Mouse (Mus musculus) bone marrow, adult 2 months (tissue): Measurements from ENCODE around the gene Rnf169. TPM values are rescaled to one million over a fixed set of nuclear protein-coding genes. Genes with fewer than 3 reads are reported as not detected.

ENCODE experiments used
- H3K27ac ChIP-seq: fragments of 200-500 bp; 2 replicates; pipeline ENCODE4 v1.5.1; 2012; ENCODE audit warnings: low read depth, mild to moderate bottlenecking, control low read depth, inconsistent platforms, low read length; ENCODE audit not compliant: control insufficient read depth, poor library complexity, insufficient read depth
- H3K4me1 ChIP-seq: fragments of 200-500 bp; 2 replicates; pipeline ENCODE4 v1.6.1; 2011; ENCODE audit warnings: low read length; ENCODE audit not compliant: control insufficient read depth, insufficient read depth
- H3K4me3 ChIP-seq: fragments of 200-500 bp; replicated peaks from 2 replicates; pipeline ENCODE3; 2011; ENCODE audit warnings: mild to moderate bottlenecking, low read depth, low read length, control low read depth; ENCODE audit not compliant: control insufficient read depth
- CTCF ChIP-seq: fragments of 200-500 bp; IDR thresholded peaks from 2 replicates; pipeline ENCODE4 v1.5.1; 2011; ENCODE audit warnings: low read length, control low read depth; ENCODE audit not compliant: control insufficient read depth, insufficient read depth
- POLR2A ChIP-seq: fragments of 200-500 bp; IDR thresholded peaks from 2 replicates; pipeline ENCODE4 v1.6.1; 2011; ENCODE audit warnings: low read depth, mild to moderate bottlenecking, control low read depth, low read length, borderline replicate concordance; ENCODE audit not compliant: control insufficient read depth
- WGBS: fragments of 180-500 bp; shearing (Covaris S2); methylation state at CpG from one replicate; pipeline ENCODE4 v1.1.7; 2018; 5-methylcytosine and 5-hydroxymethylcytosine counted together
- polyA plus RNA-seq: library from polyadenylated mRNA; stranded (reverse); fragments of >200 nt; gene quantifications from 2 replicates; pipeline ENCODE4 v1.2.4, GENCODE M21; 2011; ENCODE audit warnings: low replicate concordance; ENCODE audit not compliant: missing spikeins, insufficient read depth, insufficient read length

Rnf169 gene
- polyA plus RNA-seq: 14.8 and 22.3 TPM in 2 replicates

DNA sequence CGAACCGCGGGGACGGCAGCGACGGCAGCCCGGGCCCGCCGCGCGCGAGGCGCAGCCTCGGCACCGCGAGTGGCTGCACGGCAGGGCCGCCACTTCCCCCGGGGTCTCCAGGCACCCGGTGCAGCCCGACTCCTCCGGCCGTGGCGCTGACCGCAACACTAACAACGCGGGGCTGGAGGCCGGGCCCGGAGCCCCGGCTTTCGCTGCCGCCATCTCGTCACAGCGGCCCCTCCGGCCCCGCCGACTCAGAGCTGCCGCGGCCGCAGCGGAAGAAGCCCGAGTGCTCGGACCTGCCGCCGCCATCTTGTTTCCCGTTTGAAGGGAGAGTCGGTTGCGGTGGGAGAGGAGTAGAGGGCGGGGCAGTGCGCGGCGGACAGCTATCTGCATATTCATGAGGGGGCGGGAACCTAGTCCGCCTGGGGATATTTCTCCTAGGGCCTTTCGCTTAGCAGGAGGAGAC, at the start of gene Rnf169:
Gene Rnf169, minus strand, starts transcription at position 317 of the 460 bp plus-strand sequence.
- H3K4me1 ChIP-seq: peaks cover 7% of the 10 kb centered on the region; the same call in 1 of the 2 replicates
- peak within 1 kb of the TSS; percentile 96 for H3K27ac ChIP-seq
- peak within 1 kb of the TSS; percentile 73 for H3K4me3 ChIP-seq
- WGBS: under 1% methylated on average over 55 of the region's 55 CpGs
- TF ChIP-seq POLR2A (peak; percentile 95), CTCF (no peak)

GRCm38 (mm10) chr7:100029307-100029706, 49.1 kb upstream of the Rnf169 start:
- WGBS: 43% methylated on average over 3 of the region's 3 CpGs
- H3K4me3 ChIP-seq: no peak overlapping the region

DNA sequence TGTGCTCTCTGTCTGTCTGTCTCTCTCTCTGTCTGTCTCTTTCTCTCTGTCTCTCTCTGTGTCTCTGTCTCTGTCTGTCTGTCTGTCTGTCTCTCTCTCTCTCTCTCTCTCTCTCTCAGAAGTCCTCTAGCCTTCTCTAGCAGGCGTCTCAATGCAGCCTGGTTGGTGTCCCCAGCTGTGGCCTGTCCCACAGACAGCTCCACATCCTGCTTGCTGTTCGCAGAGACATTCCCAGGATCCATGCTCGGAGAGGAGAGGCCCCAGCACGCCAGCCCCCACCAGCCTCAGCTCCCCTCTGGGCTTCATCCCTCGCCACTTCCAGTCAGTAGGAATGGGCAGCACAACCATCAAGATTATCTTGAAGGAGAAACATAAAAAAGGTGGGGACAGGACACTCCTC, 47.1 kb upstream of the Rnf169 start:
- 72% methylated on average over 5 of the region's 5 CpGs for WGBS

More at GRCm38 (mm10) chr7:100029307-100029706, 49.1 kb upstream of the Rnf169 start:
- Histone ChIP-seq H3K4me1 (no peaks in the 10 kb centered on the region), H3K27ac (no peak overlapping the region)
- peak; percentile 72 for TF ChIP-seq CTCF
- no peak for TF ChIP-seq POLR2A

DNA sequence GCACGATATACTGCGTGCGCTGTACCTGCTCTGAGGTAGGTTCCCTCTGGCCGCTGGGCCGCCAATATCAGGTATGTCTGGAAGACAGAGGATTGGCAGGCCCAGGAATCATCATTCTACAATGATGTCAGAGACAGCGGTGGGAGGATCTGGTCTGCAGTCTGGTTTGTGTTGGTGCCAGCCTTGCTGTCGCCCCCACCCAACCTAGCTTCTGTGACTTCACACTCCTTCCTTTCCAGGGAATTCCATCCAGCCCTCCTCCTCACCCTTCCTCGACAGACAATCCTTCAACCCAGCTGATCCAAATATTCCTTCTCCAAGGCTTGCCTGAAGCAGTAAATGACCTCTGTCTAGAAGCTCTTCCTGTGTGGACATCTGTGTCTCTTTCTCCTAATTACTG, 36.8 kb upstream of the Rnf169 start:
- TF ChIP-seq CTCF (no peak), POLR2A (no peak)
- Histone ChIP-seq H3K4me3 (no peak overlapping the region), H3K27ac (no peak overlapping the region), H3K4me1 (no peaks in the 10 kb centered on the region; the same call in 1 of the 2 replicates)
- 83% methylated on average over 8 of the region's 8 CpGs for WGBS

More for the DNA sequence above, 47.1 kb upstream of the Rnf169 start:
- Histone ChIP-seq H3K27ac (no peak overlapping the region), H3K4me3 (no peak overlapping the region), H3K4me1 (no peaks in the 10 kb centered on the region)
- TF ChIP-seq POLR2A: no peak
- TF ChIP-seq CTCF: no peak

GRCm38 (mm10) chr7:100014123-100014600, 33.9 kb upstream of the Rnf169 start:
- Histone ChIP-seq H3K27ac (no peak overlapping the region), H3K4me3 (no peak overlapping the region), H3K4me1 (no peaks in the 10 kb centered on the region; the same call in 1 of the 2 replicates)
- 46% methylated on average over 8 of the region's 8 CpGs for WGBS
- no peak for TF ChIP-seq CTCF
- TF ChIP-seq POLR2A: no peak

GRCm38 (mm10) chr7:100012515-100012914, 32.3 kb upstream of the Rnf169 start:
- Histone ChIP-seq H3K4me1 (no peaks in the 10 kb centered on the region; the same call in 1 of the 2 replicates), H3K27ac (no peak overlapping the region), H3K4me3 (no peak overlapping the region)
- 67% methylated on average over 6 of the region's 6 CpGs for WGBS
- TF ChIP-seq CTCF (no peak), POLR2A (no peak)

GRCm38 (mm10) chr7:100012085-100012484, 31.8 kb upstream of the Rnf169 start:
- H3K4me1 ChIP-seq: no peaks in the 10 kb centered on the region; the same call in 1 of the 2 replicates
- H3K4me3 ChIP-seq: no peak overlapping the region
- 59% methylated on average over 8 of the region's 8 CpGs for WGBS
- no peak overlapping the region for H3K27ac ChIP-seq
- TF ChIP-seq CTCF: no peak

- Histone ChIP-seq H3K4me1 (no peaks in the 10 kb centered on the region; the same call in 1 of the 2 replicates), H3K4me3 (no peak overlapping the region), H3K27ac (no peak overlapping the region)
- 59% methylated on average over 5 of the region's 5 CpGs for WGBS
- TF ChIP-seq CTCF: no peak
- no peak for TF ChIP-seq POLR2A
Observed at GRCm38 (mm10) chr7:100010711-100011110, 30.5 kb upstream of the Rnf169 start.

- WGBS: 10% methylated on average over 11 of the region's 11 CpGs
- Histone ChIP-seq H3K4me3 (no peak overlapping the region), H3K4me1 (no peaks in the 10 kb centered on the region; the same call in 1 of the 2 replicates), H3K27ac (no peak overlapping the region)
- TF ChIP-seq CTCF: peak; percentile 79
- no peak for TF ChIP-seq POLR2A
Observed at GRCm38 (mm10) chr7:100009640-100010039, 29.4 kb upstream of the Rnf169 start.
